ENCODE assay signal across 11 mouse cellular contexts in genomic region chr13:109047126-109047525, GRCm38 (mm10).
DNase-seq lines count a peak whose midpoint lies in the region; ATAC-seq and TF ChIP-seq lines count a peak whose summit lies in the region.
"Had no signal": no experiment of that assay in that cellular context is flagged by ENCODE, and none has a peak within 500 bp of the region (broad histone marks: within the 10 kb centered on the region; RNA-seq: fewer than 3 reads in every experiment).

No protein-coding gene starts in this region.

- H3K4me1 ChIP-seq in hindbrain, embryonic 11.5 days (replicated peaks; ENCODE audit: control insufficient read depth, insufficient read depth, low read length): no peaks in the 10 kb centered on the region
- H3K4me1 ChIP-seq in heart, adult 2 months (ENCODE audit: control insufficient read depth, insufficient read depth, low read length): peaks cover 1% of the 10 kb centered on the region; the same call in 1 of the 2 replicates
- H3K4me1 ChIP-seq: neural tube, embryonic 13.5 days; stomach, embryonic 15.5 days had no signal

- no peak overlapping the region for H3K27ac ChIP-seq in hindbrain, embryonic 11.5 days (ENCODE audit: low read depth, low read length)
- no peak overlapping the region for H3K27ac ChIP-seq in heart, adult 2 months
- H3K27ac ChIP-seq: neural tube, embryonic 13.5 days; stomach, embryonic 15.5 days had no signal

- TF ChIP-seq CTCF in heart, adult 2 months (IDR thresholded peaks at IDR 0.05): no peak

- H3K36me3 ChIP-seq in hindbrain, embryonic 11.5 days (ENCODE audit: control insufficient read depth, insufficient read depth, low read length): no peaks in the 10 kb centered on the region
- no peaks in the 10 kb centered on the region for H3K36me3 ChIP-seq in heart, adult 2 months (ENCODE audit: control insufficient read depth, insufficient read depth, low read length)
- H3K36me3 ChIP-seq: G1E; neural tube, embryonic 13.5 days; stomach, embryonic 15.5 days had no signal

- no peak for TF ChIP-seq EP300 in heart, adult 2 months (IDR thresholded peaks at IDR 0.05; ENCODE audit: insufficient read depth, low read depth, low read length)

- H3K79me2 ChIP-seq in heart, adult 2 months (replicated peaks; ENCODE audit: control insufficient read depth, insufficient read depth, low read length): no peaks in the 10 kb centered on the region

- peak; percentile 20 for DNase-seq in lung, postnatal 10 days
- no peak for DNase-seq in lung, postnatal 36 days
- DNase-seq in layer of hippocampus, adult 9-11 months: peak; percentile 86
- peak; percentile 8 for DNase-seq in right cerebral cortex, postnatal 4 days
- DNase-seq in hindbrain, embryonic 11.5 days (ENCODE audit: low spot score): no peak
- no peak for DNase-seq in heart, adult 2 months
- DNase-seq in MN1 (ENCODE audit: low spot score): no peak

- WGBS in hindbrain, embryonic 11.5 days: 75% methylated on average over 7 of the region's 7 CpGs
- 49% methylated on average over 7 of the region's 7 CpGs for WGBS in heart, adult 2 months

- no peaks in the 10 kb centered on the region for H3K9me3 ChIP-seq in hindbrain, embryonic 11.5 days (ENCODE audit: control insufficient read depth, low read length)
- H3K9me3 ChIP-seq: G1E; neural tube, embryonic 13.5 days; stomach, embryonic 15.5 days had no signal

- intact Hi-C loops in heart, adult 2 months (cut with DNase I): no loop called here

- H3K4me3 ChIP-seq in hindbrain, embryonic 11.5 days (ENCODE audit: low read depth, low read length): no peak overlapping the region
- no peak overlapping the region for H3K4me3 ChIP-seq in heart, adult 2 months
- H3K4me3 ChIP-seq: neural tube, embryonic 13.5 days; stomach, embryonic 15.5 days had no signal

- no peaks in the 10 kb centered on the region for H3K27me3 ChIP-seq in hindbrain, embryonic 11.5 days (ENCODE audit: control insufficient read depth, insufficient read depth, low read length)
- H3K27me3 ChIP-seq in heart, adult 2 months (ENCODE audit: control insufficient read depth, insufficient read depth, low read length): no peaks in the 10 kb centered on the region
- H3K27me3 ChIP-seq: neural tube, embryonic 13.5 days; stomach, embryonic 15.5 days had no signal

- H3K9ac ChIP-seq in hindbrain, embryonic 11.5 days (ENCODE audit: low read depth, low read length): no peak overlapping the region
- no peak overlapping the region for H3K9ac ChIP-seq in heart, adult 2 months (ENCODE audit: low read depth, low read length)
- H3K9ac ChIP-seq: neural tube, embryonic 13.5 days; stomach, embryonic 15.5 days had no signal

- no peak overlapping the region for H3K4me2 ChIP-seq in hindbrain, embryonic 11.5 days (replicated peaks; ENCODE audit: low read depth, low read length)
- H3K4me2 ChIP-seq: neural tube, embryonic 13.5 days; stomach, embryonic 15.5 days had no signal

- peak; percentile 93 for ATAC-seq in frontal cortex, adult (ENCODE audit: low TSS enrichment)
- no peak for ATAC-seq in hindbrain, embryonic 11.5 days (ENCODE audit: low FRiP score)

- no peak for TF ChIP-seq POLR2A in heart, adult 2 months (IDR thresholded peaks at IDR 0.05; ENCODE audit: insufficient read depth, low read depth, low read length)

Comparison
In these comparisons a context has a peak if more than half of its experiments do, and no peak if none do; other contexts are left out.
1. DNase-seq: peak in lung, postnatal 10 days (single experiment), layer of hippocampus, adult 9-11 months (single experiment) and right cerebral cortex, postnatal 4 days (single experiment); none in lung, postnatal 36 days (single experiment), hindbrain, embryonic 11.5 days (single experiment), heart, adult 2 months (0 of 2) and MN1 (single experiment).